Mouse (Mus musculus): Measurements from ENCODE around the gene Acsm4.

The Acsm4 gene

GRCm38 (mm10) chr7:119762166-119762697, 72.4 kb downstream of the Acsm4 start:
- no peak for DNase-seq (ENCODE audit: low spot score in 2 of 2)
